Comparison of ENCODE assay signal across 19 mouse cellular contexts in genomic region chr5:25761850-25762249, GRCm38 (mm10). TPM values are rescaled to one million over a fixed set of nuclear protein-coding genes. Genes with fewer than 3 reads are reported as not detected.
DNase-seq lines count a peak whose midpoint lies in the region; ATAC-seq and TF ChIP-seq lines count a peak whose summit lies in the region.
"Had no signal": no experiment of that assay in that cellular context is flagged by ENCODE, and none has a peak within 500 bp of the region (broad histone marks: within the 10 kb centered on the region; RNA-seq: fewer than 3 reads in every experiment).

No protein-coding gene starts in this region.

- DNase-seq in heart, adult 11 months: peak; percentile 90
- no peak for DNase-seq in heart, adult 8-10 months (ENCODE audit: low spot score)
- no peak for DNase-seq in layer of hippocampus, adult 2 months (ENCODE audit: low spot score in 2 of 2)
- no peak for DNase-seq in layer of hippocampus, adult 8-10 months (ENCODE audit: low spot score in 2 of 2)
- peak; percentile 23 for DNase-seq in CH12.LX (ENCODE audit: extremely low read depth)
- DNase-seq in cerebellum, postnatal 25 days: no peak
- DNase-seq: adrenal gland, postnatal 10 days; cerebellum, adult 9-11 months; kidney, postnatal 10 days; lung, adult 2 months; lung, postnatal 4 days; right cerebral cortex, postnatal 4 days had no signal

- dilution Hi-C loops in CH12.LX (cut with MboI; ENCODE audit: extremely low pct_ligation_motif_present, extremely low pct_unique_long_range_greater_than_20kb, low sequenced_read_pairs): no loop called here

- peak overlapping the region; percentile 24; the same call in 1 of the 2 replicates for H3K4me2 ChIP-seq in CH12.LX (ENCODE audit: insufficient read depth, low read depth, poor library complexity, severe bottlenecking)
- peak overlapping the region; percentile 91 for H3K4me2 ChIP-seq in heart, embryonic 14.5 days (ENCODE audit: low read length)
- H3K4me2 ChIP-seq: neural tube, embryonic 12.5 days had no signal

- no peak for TF ChIP-seq RAD21 in CH12.LX (IDR thresholded peaks at IDR 0.05; ENCODE audit: low read depth, low read length)

- H3K79me2 ChIP-seq in CH12.LX (replicated peaks; ENCODE audit: control insufficient read depth, extremely low read depth, insufficient read depth, poor library complexity, severe bottlenecking): no peaks in the 10 kb centered on the region

- H3K9me3 ChIP-seq in CH12.LX (replicated peaks; ENCODE audit: low read length): no peaks in the 10 kb centered on the region
- H3K9me3 ChIP-seq in heart, embryonic 14.5 days (ENCODE audit: control insufficient read depth, low read length): no peaks in the 10 kb centered on the region
- H3K9me3 ChIP-seq: embryonic facial prominence, embryonic 10.5 days; neural tube, embryonic 12.5 days had no signal

- ATAC-seq in heart, embryonic 14.5 days (ENCODE audit: insufficient number of reproducible peaks, insufficient read depth, low FRiP score, low read depth): no peak
- ATAC-seq: intestine, postnatal 0 days; midbrain, embryonic 16.5 days had no signal

- no peaks in the 10 kb centered on the region for H3K27me3 ChIP-seq in CH12.LX (replicated peaks)
- H3K27me3 ChIP-seq in heart, embryonic 14.5 days (ENCODE audit: control insufficient read depth, insufficient read depth, low read length): no peaks in the 10 kb centered on the region

- H3K4me3 ChIP-seq in layer of hippocampus, adult 2 months: peak overlapping the region; percentile 86
- H3K4me3 ChIP-seq in CH12.LX (replicated peaks in 1 of 3; ENCODE audit: low read depth in 2 of 3, low read length in 2 of 3, poor library complexity in 1 of 3): no peak overlapping the region
- peak overlapping the region in 1 of 2 experiments; percentile 2; a peak in 1 of 4 replicates for H3K4me3 ChIP-seq in heart, embryonic 14.5 days (ENCODE audit: control insufficient read depth in 1 of 2, insufficient read depth in 1 of 2, low read depth in 1 of 2, low read length in 2 of 2)
- H3K4me3 ChIP-seq: embryonic facial prominence, embryonic 10.5 days; erythroblast, embryonic 14.5 days; neural tube, embryonic 12.5 days had no signal

- H3K4me1 ChIP-seq in CH12.LX (ENCODE audit: control insufficient read depth in 1 of 2, insufficient read depth in 2 of 2): peaks cover 13 to 26% of the 10 kb centered on the region in 2 experiments
- peaks cover 13 to 25% of the 10 kb centered on the region in 2 experiments for H3K4me1 ChIP-seq in heart, embryonic 14.5 days (ENCODE audit: control insufficient read depth in 2 of 2, insufficient read depth in 2 of 2, low read length in 2 of 2)
- H3K4me1 ChIP-seq: neural tube, embryonic 12.5 days had no signal

- in situ Hi-C loops in CH12.LX (cut with MboI; ENCODE audit: low pct_ligation_motif_present, low pct_unique_long_range_greater_than_20kb, low sequenced_read_pairs): no loop called here

- peak overlapping the region; percentile 86 for H3K27ac ChIP-seq in layer of hippocampus, adult 2 months
- no peak overlapping the region for H3K27ac ChIP-seq in CH12.LX (ENCODE audit: insufficient read depth, low read depth)
- peak overlapping the region in 1 of 2 experiments; percentile 59; a peak in 2 of 4 replicates for H3K27ac ChIP-seq in heart, embryonic 14.5 days (replicated peaks in 1 of 2; ENCODE audit: control insufficient read depth in 1 of 2, insufficient read depth in 1 of 2, low read depth in 2 of 2, low read length in 2 of 2)
- H3K27ac ChIP-seq: embryonic facial prominence, embryonic 10.5 days; neural tube, embryonic 12.5 days had no signal

- TF ChIP-seq CTCF in layer of hippocampus, adult 2 months (conservative IDR thresholded peaks at IDR 0.05): no peak
- TF ChIP-seq CTCF in CH12.LX (conservative IDR thresholded peaks at IDR 0.05 in 1 of 2, IDR thresholded peaks at IDR 0.05 in 1 of 2; ENCODE audit: low read depth in 2 of 2, low read length in 2 of 2): no peak

- no peak overlapping the region for H3K9ac ChIP-seq in CH12.LX (ENCODE audit: insufficient read depth, low read depth)
- H3K9ac ChIP-seq in heart, embryonic 14.5 days (ENCODE audit: low read length): peak overlapping the region; percentile 27; the same call in 1 of the 2 replicates
- H3K9ac ChIP-seq: neural tube, embryonic 12.5 days had no signal

- WGBS in heart, embryonic 14.5 days: 31% methylated on average over 2 of the region's 2 CpGs

- TF ChIP-seq POLR2A in CH12.LX (IDR thresholded peaks at IDR 0.05; ENCODE audit: low read depth, low read length): no peak

- no peaks in the 10 kb centered on the region for H3K36me3 ChIP-seq in CH12.LX (replicated peaks in 1 of 2; ENCODE audit: control insufficient read depth in 1 of 2, insufficient read depth in 1 of 2, low read length in 1 of 2)
- H3K36me3 ChIP-seq in heart, embryonic 14.5 days (ENCODE audit: control insufficient read depth, insufficient read depth, low read length): no peaks in the 10 kb centered on the region
- H3K36me3 ChIP-seq: embryonic facial prominence, embryonic 10.5 days; neural tube, embryonic 12.5 days had no signal

- TF ChIP-seq EP300 in CH12.LX (IDR thresholded peaks at IDR 0.05; ENCODE audit: low read length): no peak

TF ChIP-seq in CH12.LX, 34 proteins besides CTCF, POLR2A, EP300 and RAD21:
- TF ChIP-seq MEF2A (IDR thresholded peaks at IDR 0.05; ENCODE audit: borderline replicate concordance, low read depth, low read length) (peak; percentile 73; the same call in 1 of the 2 replicates), USF1 (IDR thresholded peaks at IDR 0.05; ENCODE audit: low read depth, low read length) (peak; percentile 15), USF2 (conservative IDR thresholded peaks at IDR 0.05; ENCODE audit: low read depth, low read length) (peak; percentile 17; the same call in 1 of the 2 replicates), MAX (IDR thresholded peaks at IDR 0.05; ENCODE audit: low read length) (no peak)
TF ChIP-seq in CH12.LX: peak in this region for 3.

RNA-seq across cellular contexts. Expression of gene Actr3b, which starts 2.1 kb away (rescaled TPM):
- 10 to 100 TPM; 41.0 to 62.7 (median 51.3) TPM for total RNA-seq in heart, adult 8-10 months (2022)
- 100 to 1,000 TPM; 136 to 139 TPM for total RNA-seq in layer of hippocampus, adult 2 months (2021)
- total RNA-seq in layer of hippocampus, adult 8-10 months (2022): 100 to 1,000 TPM; 132 to 138 (median 137) TPM
- total RNA-seq in CH12.LX (2012; rRNA removed) (1.3 and 1.7 TPM in 2 replicates), CH12.LX (2014; rRNA removed) (3.9 and 4.5 TPM in 2 replicates)
- 4.7 and 6.8 TPM in 2 replicates for polyA plus RNA-seq in CH12.LX (2012; ENCODE audit: insufficient read length, low read depth)
- polyA plus RNA-seq in heart, embryonic 14.5 days (2014; fragmentation: Nextera tagmentation; extraction: Ambion mirVana): 40.5 and 43.7 TPM in 2 replicates
- total RNA-seq: hematopoietic stem cell, adult 5-6 weeks had no signal
- polyA plus RNA-seq: erythroblast, embryonic 14.5 days had no signal

RNA-seq across cellular contexts. Expression of gene Xrcc2, which starts 56.2 kb away (rescaled TPM):
- total RNA-seq in heart, adult 8-10 months (2022): 1 to 10 TPM; 4.8 to 6.3 (median 5.8) TPM
- total RNA-seq in layer of hippocampus, adult 2 months (2021): 1 to 10 TPM; 6.4 to 6.9 TPM
- total RNA-seq in layer of hippocampus, adult 8-10 months (2022): 1 to 10 TPM; 5.9 to 9.2 (median 7.8) TPM
- total RNA-seq in CH12.LX (2012; rRNA removed) (13.0 and 16.3 TPM in 2 replicates), CH12.LX (2014; rRNA removed) (21.9 and 23.4 TPM in 2 replicates)
- polyA plus RNA-seq in CH12.LX (2012; ENCODE audit: insufficient read length, low read depth): 10.0 and 11.3 TPM in 2 replicates
- polyA plus RNA-seq in heart, embryonic 14.5 days (2014; fragmentation: Nextera tagmentation; extraction: Ambion mirVana): 8.1 and 9.0 TPM in 2 replicates

Comparison
In these comparisons a context has a peak if more than half of its experiments do, and no peak if none do; other contexts are left out.
1. DNase-seq: peak in heart, adult 11 months (single experiment) and CH12.LX (single experiment); none in heart, adult 8-10 months (single experiment), layer of hippocampus, adult 2 months (0 of 2), layer of hippocampus, adult 8-10 months (0 of 2) and cerebellum, postnatal 25 days (0 of 2).
2. RNA of gene Actr3b, which starts 2.1 kb away (total RNA-seq): 136 to 139 TPM in layer of hippocampus, adult 2 months, 132 to 138 TPM in layer of hippocampus, adult 8-10 months and 41.0 to 62.7 TPM in heart, adult 8-10 months; 1.3 to 4.5 TPM in CH12.LX; every median in the first group is over 4 times any median in the second.